In the genomic region with DNA sequence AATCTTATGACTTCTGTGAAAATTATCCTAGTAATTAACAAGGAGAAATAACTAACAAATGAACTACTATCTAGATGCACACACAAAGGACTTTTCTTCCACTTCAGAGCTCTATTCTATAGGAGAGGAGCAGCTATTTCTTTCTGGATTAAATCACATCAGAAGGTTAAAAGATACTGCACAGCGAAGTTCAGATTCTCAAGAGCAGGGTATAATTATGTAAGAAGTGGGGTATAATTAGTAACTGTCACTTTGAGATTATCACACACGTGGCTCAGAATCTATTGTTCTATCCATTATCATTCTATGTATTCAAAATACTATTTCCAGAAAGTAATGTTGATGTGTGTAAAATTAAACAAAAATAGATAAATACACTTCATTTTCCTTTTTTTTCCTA, we compare ENCODE assay signal across 27 mouse cellular contexts.
"Had no signal": no experiment of that assay in that cellular context is flagged by ENCODE, and none has a peak within 500 bp of the region (broad histone marks: within the 10 kb centered on the region; RNA-seq: fewer than 3 reads in every experiment).

No protein-coding gene starts in this region.

- H3K9me3 ChIP-seq: heart, embryonic 10.5 days; heart, embryonic 12.5 days; hindbrain, embryonic 12.5 days; intestine, embryonic 15.5 days; kidney, embryonic 15.5 days; limb, embryonic 10.5 days; liver, embryonic 12.5 days had no signal

- ATAC-seq: hindbrain, embryonic 16.5 days; inflammation-experienced regulatory T-cells, adult 6 months; intestine, embryonic 15.5 days; intestine, postnatal 0 days; liver, embryonic 12.5 days had no signal

- H3K36me3 ChIP-seq: heart, embryonic 10.5 days; heart, embryonic 12.5 days; hindbrain, embryonic 10.5 days; hindbrain, embryonic 12.5 days; intestine, embryonic 15.5 days; kidney, embryonic 15.5 days; limb, embryonic 10.5 days; limb, embryonic 12.5 days; liver, embryonic 12.5 days had no signal

- DNase-seq: gastrocnemius, adult 2 months; gastrocnemius, postnatal 10 days; gastrocnemius, postnatal 25 days; heart, adult 18-20 months; heart, postnatal 10 days; heart, postnatal 4 days; kidney, adult 2 months; kidney, adult 9 months; kidney, postnatal 25 days; kidney, postnatal 4 days had no signal

- H3K4me3 ChIP-seq: gastrocnemius, adult 2 months; heart, embryonic 10.5 days; heart, embryonic 12.5 days; hindbrain, embryonic 10.5 days; hindbrain, embryonic 12.5 days; intestine, embryonic 15.5 days; kidney, embryonic 15.5 days; layer of hippocampus, adult 2 months; left cerebral cortex, adult 2 months; limb, embryonic 10.5 days; limb, embryonic 12.5 days; liver, embryonic 12.5 days had no signal

- H3K4me1 ChIP-seq: intestine, embryonic 15.5 days had no signal

- H3K27ac ChIP-seq: gastrocnemius, adult 2 months; heart, embryonic 10.5 days; hindbrain, embryonic 10.5 days; hindbrain, embryonic 12.5 days; hindbrain, embryonic 14.5 days; intestine, embryonic 15.5 days; kidney, embryonic 15.5 days; kidney, postnatal 0 days; layer of hippocampus, adult 2 months; left cerebral cortex, adult 2 months; limb, embryonic 10.5 days; limb, embryonic 12.5 days; liver, embryonic 12.5 days; liver, embryonic 14.5 days had no signal

- H3K4me2 ChIP-seq: heart, embryonic 12.5 days; hindbrain, embryonic 12.5 days; hindbrain, embryonic 14.5 days; intestine, embryonic 15.5 days; kidney, embryonic 15.5 days; limb, embryonic 12.5 days; liver, embryonic 12.5 days had no signal

- H3K9ac ChIP-seq: heart, embryonic 12.5 days; hindbrain, embryonic 12.5 days; hindbrain, embryonic 14.5 days; intestine, embryonic 15.5 days; kidney, embryonic 15.5 days; limb, embryonic 12.5 days; liver, embryonic 12.5 days; liver, embryonic 14.5 days had no signal

- H3K27me3 ChIP-seq: heart, embryonic 12.5 days; hindbrain, embryonic 12.5 days; intestine, embryonic 15.5 days; kidney, embryonic 15.5 days; limb, embryonic 12.5 days; liver, embryonic 12.5 days had no signal
